Mouse (Mus musculus) liver, embryonic 14.5 days (tissue): ENCODE measurements around the gene Slc25a15. TPM values are rescaled to one million over a fixed set of nuclear protein-coding genes. Genes with fewer than 3 reads are reported as not detected.
A peak's percentile ranks its signal among the peaks of the same experiment; 100 is the strongest.

Experiments used
- ATAC-seq: fragments of 200-750 bp; cut with Nextera tagmentation; 2 replicates; pipeline ENCODE4 v1.8.0; 2017; ENCODE audit warnings: moderate number of reproducible peaks, mild to moderate bottlenecking, moderate library complexity; ENCODE audit not compliant: insufficient read depth
- DNase-seq, 3 experiments: peaks; one replicate each; pipeline ENCODE4 v3.0.0-alpha.2; 2012 to 2013; ENCODE audit warnings: low read depth in 3 of 3, low spot score in 3 of 3
- H3K27ac ChIP-seq: fragments of 300-500 bp; sonication (generic); 2 replicates; pipeline ENCODE4 v1.5.1; 2014; ENCODE audit warnings: moderate library complexity, mild to moderate bottlenecking, control low read depth, inconsistent platforms
- H3K27me3 ChIP-seq: fragments of 300-500 bp; sonication (generic); 2 replicates; pipeline ENCODE4 v1.6.1; 2014; ENCODE audit warnings: mild to moderate bottlenecking, low read length, moderate library complexity; ENCODE audit not compliant: control insufficient read depth, insufficient read depth
- H3K36me3 ChIP-seq: fragments of 300-500 bp; sonication (generic); replicated peaks from 2 replicates; pipeline ENCODE4 v1.6.1; 2014; ENCODE audit warnings: low read depth; ENCODE audit not compliant: control insufficient read depth, insufficient read depth
- H3K4me1 ChIP-seq, 2 experiments: fragments of 200-500 bp in 1 of 2; fragments of 300-500 bp in 1 of 2; sonication (generic) in 1 of 2; replicated peaks; 2 replicates each; pipeline ENCODE4 v1.6.1; 2012 to 2014; ENCODE audit warnings: antibody characterized with exemption in 1 of 2, inconsistent platforms in 1 of 2, low read length in 1 of 2; ENCODE audit not compliant: control insufficient read depth in 2 of 2, insufficient read depth in 2 of 2
- H3K4me2 ChIP-seq: fragments of 300-500 bp; sonication (generic); 2 replicates; pipeline ENCODE4 v1.6.1; 2014; ENCODE audit warnings: low read depth, mild to moderate bottlenecking, control low read depth, moderate library complexity
- H3K4me3 ChIP-seq, 2 experiments: fragments of 200-500 bp in 1 of 2; fragments of 300-500 bp in 1 of 2; sonication (generic) in 1 of 2; 2 replicates each; pipeline ENCODE4 v1.5.1; 2012 to 2014; ENCODE audit warnings: low read depth in 2 of 2, low read length in 2 of 2, mild to moderate bottlenecking in 2 of 2, control low read depth in 1 of 2, inconsistent platforms in 1 of 2, moderate library complexity in 1 of 2; ENCODE audit not compliant: insufficient read depth in 1 of 2
- H3K9ac ChIP-seq: fragments of 300-500 bp; sonication (generic); replicated peaks from 2 replicates; pipeline ENCODE4 v1.6.1; 2014; ENCODE audit warnings: mild to moderate bottlenecking, control low read depth, moderate library complexity
- H3K9me3 ChIP-seq: fragments of 300-500 bp; sonication (generic); 2 replicates; pipeline ENCODE4 v1.6.1; 2016; ENCODE audit warnings: low read length, mixed read lengths; ENCODE audit not compliant: control insufficient read depth
- CTCF ChIP-seq: IDR thresholded peaks from 2 replicates; pipeline ENCODE4 v1.5.1; 2016; ENCODE audit warnings: antibody characterized with exemption, low read depth, control low read depth
- EP300 ChIP-seq: IDR thresholded peaks from 2 replicates; pipeline ENCODE4 v1.6.1; 2016; ENCODE audit warnings: antibody characterized with exemption, low read depth
- WGBS: fragments of 180-500 bp; shearing (Covaris S2); extraction: QIAGEN DNeasy Blood & Tissue Kit; methylation state at CpG from one replicate; pipeline ENCODE4 v1.1.7; 2014; ENCODE audit not compliant: insufficient replicate concordance; 5-methylcytosine and 5-hydroxymethylcytosine counted together
- polyA plus RNA-seq, 2 experiments: library from polyadenylated mRNA; depleted of rRNA in 1 of 2; stranded (reverse) in 1 of 2; unstranded in 1 of 2; fragments of >200 nt; fragmentation: Nextera tagmentation in 1 of 2; extraction: Ambion mirVana in 1 of 2; gene quantifications; 2 replicates each; pipeline versions ENCODE4 v1.2.1 to v1.2.3; 2012 to 2014

Gene Slc25a15
- polyA plus RNA-seq, 2 experiments: 8.7 to 17.2 TPM

- no peak overlapping the region for H3K4me2 ChIP-seq
- no peaks in the 10 kb centered on the region for H3K36me3 ChIP-seq
- H3K9me3 ChIP-seq: no peaks in the 10 kb centered on the region
- ATAC-seq (no peak), DNase-seq (no peak)
- H3K27ac ChIP-seq: no peak overlapping the region
- H3K4me1 ChIP-seq: peaks cover 0 to 5% of the 10 kb centered on the region in 2 experiments; a peak in 2 of 4 replicates
- WGBS: 58% methylated on average over 2 of the region's 2 CpGs
- no peak overlapping the region for H3K9ac ChIP-seq
- TF ChIP-seq CTCF (no peak), EP300 (no peak)
- no peak overlapping the region for H3K4me3 ChIP-seq
- no peaks in the 10 kb centered on the region for H3K27me3 ChIP-seq
Measured at GRCm38 (mm10) chr8:22403235-22403634, 4.8 kb upstream of the Slc25a15 start.

GRCm38 (mm10) chr8:22400593-22400992 is 2.2 kb upstream of the Slc25a15 start:
- no peak for TF ChIP-seq EP300
- Histone ChIP-seq H3K4me2 (no peak overlapping the region), H3K9me3 (no peaks in the 10 kb centered on the region), H3K9ac (no peak overlapping the region), H3K4me3 (no peak overlapping the region), H3K27me3 (no peaks in the 10 kb centered on the region), H3K36me3 (no peaks in the 10 kb centered on the region), H3K27ac (no peak overlapping the region), H3K4me1 (peaks cover 0 to 9% of the 10 kb centered on the region in 2 experiments; a peak in 2 of 4 replicates)
- DNase-seq (no peak), ATAC-seq (no peak)
- 60% methylated on average over 4 of the region's 4 CpGs for WGBS

DNA sequence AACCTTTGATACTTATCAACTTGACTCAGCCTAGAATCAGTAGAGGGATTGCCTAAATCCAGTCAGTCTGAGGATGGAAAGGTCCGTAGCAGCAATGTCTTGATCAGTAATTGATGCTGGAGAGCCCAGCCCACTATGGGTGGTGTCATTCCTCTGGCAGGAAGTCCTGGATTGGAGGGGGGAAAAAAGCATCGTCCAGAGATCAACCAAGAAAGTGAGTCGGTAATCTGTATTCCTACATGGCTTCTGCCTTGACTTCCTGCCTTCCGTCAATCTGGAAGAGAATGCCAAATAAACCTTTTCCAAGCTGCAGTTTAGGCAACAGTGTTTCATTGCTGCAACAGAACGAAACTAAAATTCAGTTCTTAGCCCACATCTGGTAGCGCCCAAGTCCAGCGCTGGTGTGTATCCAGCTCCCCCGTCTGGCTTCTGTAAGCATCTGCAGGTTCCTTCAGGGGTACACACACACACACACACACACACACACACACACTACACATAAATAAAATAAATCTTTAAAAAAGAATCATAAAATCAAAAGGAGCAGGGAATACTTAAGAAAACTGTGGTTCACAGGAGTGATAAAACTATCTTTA is 986 bp upstream of the Slc25a15 start:
- WGBS: 67% methylated on average over 8 of the region's 8 CpGs
- peak overlapping the region in 1 of 2 experiments; percentile 73; a peak in 2 of 4 replicates for H3K4me3 ChIP-seq
- no peaks in the 10 kb centered on the region for H3K36me3 ChIP-seq
- H3K27me3 ChIP-seq: no peaks in the 10 kb centered on the region
- TF ChIP-seq EP300 (no peak), CTCF (no peak; the same call in 1 of the 2 replicates)
- H3K9ac ChIP-seq: no peak overlapping the region; the same call in 1 of the 2 replicates
- ATAC-seq (no peak), DNase-seq (no peak)
- H3K4me1 ChIP-seq: peaks cover 0 to 17% of the 10 kb centered on the region in 2 experiments; a peak in 2 of 4 replicates
- H3K27ac ChIP-seq: no peak overlapping the region
- peak overlapping the region; percentile 73 for H3K4me2 ChIP-seq
- H3K9me3 ChIP-seq: no peaks in the 10 kb centered on the region

GRCm38 (mm10) chr8:22397811-22398141 is 621 bp downstream of the Slc25a15 start:
- Histone ChIP-seq H3K9ac (peak overlapping the region; percentile 58), H3K4me3 (peak overlapping the region; percentile 73 to 87), H3K27me3 (no peaks in the 10 kb centered on the region), H3K4me1 (peaks cover 0 to 19% of the 10 kb centered on the region in 2 experiments; a peak in 2 of 4 replicates), H3K9me3 (no peaks in the 10 kb centered on the region), H3K36me3 (no peaks in the 10 kb centered on the region), H3K4me2 (peak overlapping the region; percentile 73), H3K27ac (no peak overlapping the region)
- ATAC-seq (no peak), DNase-seq (no peak)
- 1% methylated on average over 13 of the region's 13 CpGs for WGBS
- TF ChIP-seq CTCF (no peak), EP300 (no peak)

DNA sequence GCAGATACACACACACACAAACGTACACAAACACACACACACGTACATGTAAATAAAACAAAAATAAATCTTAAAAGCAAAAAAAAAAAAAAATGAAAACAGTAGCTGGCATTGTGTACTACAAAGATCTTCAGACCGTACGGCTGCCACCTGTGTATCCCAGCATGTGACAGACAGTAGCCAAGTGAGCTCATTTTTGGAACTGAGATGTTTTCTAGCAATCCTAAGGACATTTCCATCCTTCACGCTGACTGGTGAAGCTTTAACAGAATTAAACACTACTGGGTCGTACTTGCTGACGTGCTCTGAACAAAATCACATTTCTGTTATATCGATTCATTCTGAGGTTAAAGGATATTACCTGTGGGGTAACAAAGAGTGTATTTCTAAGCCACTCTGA is 3.1 kb downstream of the Slc25a15 start:
- TF ChIP-seq CTCF: no peak
- no peak for TF ChIP-seq EP300
- ATAC-seq (no peak), DNase-seq (no peak)
- Histone ChIP-seq H3K27me3 (no peaks in the 10 kb centered on the region), H3K9ac (no peak overlapping the region), H3K27ac (no peak overlapping the region), H3K4me3 (no peak overlapping the region), H3K4me1 (peaks cover 0 to 23% of the 10 kb centered on the region in 2 experiments; a peak in 2 of 4 replicates), H3K9me3 (no peaks in the 10 kb centered on the region), H3K4me2 (no peak overlapping the region), H3K36me3 (no peaks in the 10 kb centered on the region)
- WGBS: 81% methylated on average over 8 of the region's 8 CpGs
